In the genomic region with DNA sequence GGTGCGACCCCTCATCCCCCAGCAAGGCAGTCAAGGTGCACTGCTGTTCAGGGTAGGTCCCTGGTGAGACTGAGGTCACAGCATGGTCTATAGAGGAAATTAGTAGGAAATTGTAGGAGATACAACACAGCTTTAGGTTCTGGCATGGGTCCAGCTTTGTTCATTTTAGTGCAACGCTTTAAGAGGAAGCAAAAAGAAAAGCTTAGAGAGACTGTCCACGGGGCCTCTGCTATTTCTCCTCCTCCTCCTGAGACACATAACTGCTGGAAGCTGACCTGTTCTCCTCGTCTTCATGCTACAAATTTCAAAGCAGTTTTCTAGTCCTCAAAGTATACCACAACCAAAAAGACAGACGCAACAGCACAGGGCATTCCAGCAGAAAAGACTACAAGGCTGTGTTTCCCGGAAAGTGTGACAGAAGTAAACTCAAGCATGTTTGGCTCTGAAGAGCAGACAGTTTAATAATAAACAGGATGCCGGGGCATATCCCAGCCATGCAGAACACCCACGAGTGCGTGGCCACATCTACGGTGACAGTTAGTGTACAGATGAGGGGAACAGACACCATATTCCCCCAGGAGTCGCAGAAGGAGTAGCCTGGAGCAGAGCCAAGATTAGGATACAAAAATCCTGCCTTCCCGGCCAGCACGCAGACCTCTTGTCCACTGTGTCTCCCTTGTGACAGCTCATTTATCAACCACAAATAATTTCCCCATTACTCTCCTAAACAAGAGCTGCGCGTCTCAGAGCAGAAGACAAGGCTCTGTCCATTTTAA, we compare ENCODE assay signal across 9 mouse cellular contexts. TPM values are rescaled to one million over a fixed set of nuclear protein-coding genes. Genes with fewer than 3 reads are reported as not detected.
DNase-seq lines count a peak whose midpoint lies in the region; ATAC-seq lines count a peak whose summit lies in the region.
"Had no signal": no experiment of that assay in that cellular context is flagged by ENCODE, and none has a peak within 500 bp of the region (broad histone marks: within the 10 kb centered on the region; RNA-seq: fewer than 3 reads in every experiment).

No protein-coding gene starts in this region.

- ATAC-seq in heart, embryonic 15.5 days (replicated peaks; ENCODE audit: insufficient number of reproducible peaks, insufficient read depth, low FRiP score, low read depth) = peak; percentile 46
- ATAC-seq in limb, embryonic 15.5 days (ENCODE audit: insufficient number of reproducible peaks, low FRiP score, low TSS enrichment, low read depth) = 0 out of 2 replicates have a peak, but pooled peaks have one; percentile 43
- peak; percentile 65 for ATAC-seq in neural tube, embryonic 14.5 days (ENCODE audit: low read depth)

- peak; percentile 20 to 46 for DNase-seq in frontal cortex, adult 2 months (ENCODE audit: extremely low spot score in 1 of 2, low spot score in 1 of 2)
- DNase-seq in frontal cortex, postnatal 10 days (ENCODE audit: low spot score in 2 of 2) = no peak
- peak; percentile 74 for DNase-seq in cerebellum, adult 9-10 months
- DNase-seq in kidney, postnatal 10 days = peak; percentile 74
- no peak for DNase-seq in T-cell, adult 2 months (ENCODE audit: low spot score)

- H3K4me2 ChIP-seq in heart, embryonic 15.5 days = peak overlapping the region; percentile 54
- H3K4me2 ChIP-seq in limb, embryonic 15.5 days = peak overlapping the region; percentile 29
- peak overlapping the region; percentile 38 for H3K4me2 ChIP-seq in neural tube, embryonic 14.5 days (ENCODE audit: low read depth, low read length)

- no peaks in the 10 kb centered on the region for H3K36me3 ChIP-seq in heart, embryonic 15.5 days
- peaks cover 4% of the 10 kb centered on the region for H3K36me3 ChIP-seq in limb, embryonic 15.5 days
- no peaks in the 10 kb centered on the region for H3K36me3 ChIP-seq in neural tube, embryonic 14.5 days (ENCODE audit: control insufficient read depth, insufficient read depth, low read length)
- H3K36me3 ChIP-seq: G1E had no signal

- H3K4me3 ChIP-seq in heart, embryonic 15.5 days = peak overlapping the region; percentile 22
- H3K4me3 ChIP-seq in limb, embryonic 15.5 days = no peak overlapping the region
- no peak overlapping the region for H3K4me3 ChIP-seq in neural tube, embryonic 14.5 days (ENCODE audit: low read depth, low read length)

- H3K27me3 ChIP-seq in heart, embryonic 15.5 days = no peaks in the 10 kb centered on the region
- no peaks in the 10 kb centered on the region for H3K27me3 ChIP-seq in limb, embryonic 15.5 days
- no peaks in the 10 kb centered on the region for H3K27me3 ChIP-seq in neural tube, embryonic 14.5 days (ENCODE audit: control insufficient read depth, insufficient read depth, low read length)

- H3K4me1 ChIP-seq in heart, embryonic 15.5 days (replicated peaks) = peaks cover 21% of the 10 kb centered on the region
- H3K4me1 ChIP-seq in limb, embryonic 15.5 days = peaks cover 34% of the 10 kb centered on the region
- H3K4me1 ChIP-seq in neural tube, embryonic 14.5 days (ENCODE audit: control insufficient read depth, insufficient read depth, low read length) = peaks cover 18% of the 10 kb centered on the region; the same call in 1 of the 2 replicates

- H3K9ac ChIP-seq in heart, embryonic 15.5 days = no peak overlapping the region
- H3K9ac ChIP-seq in limb, embryonic 15.5 days = no peak overlapping the region
- H3K9ac ChIP-seq in neural tube, embryonic 14.5 days (replicated peaks; ENCODE audit: low read depth, low read length) = peak overlapping the region; percentile 43; the same call in 1 of the 2 replicates

- H3K9me3 ChIP-seq in heart, embryonic 15.5 days (replicated peaks) = no peaks in the 10 kb centered on the region
- H3K9me3 ChIP-seq in limb, embryonic 15.5 days = no peaks in the 10 kb centered on the region
- no peaks in the 10 kb centered on the region for H3K9me3 ChIP-seq in neural tube, embryonic 14.5 days (ENCODE audit: control insufficient read depth, low read length)
- H3K9me3 ChIP-seq: G1E had no signal

- H3K27ac ChIP-seq in heart, embryonic 15.5 days = peak overlapping the region; percentile 77
- H3K27ac ChIP-seq in limb, embryonic 15.5 days = peak overlapping the region; percentile 63
- H3K27ac ChIP-seq in neural tube, embryonic 14.5 days (ENCODE audit: low read depth, low read length) = peak overlapping the region; percentile 76

- WGBS in heart, embryonic 15.5 days = 20% methylated on average over 15 of the region's 15 CpGs
- 17% methylated on average over 15 of the region's 15 CpGs for WGBS in limb, embryonic 15.5 days
- 23% methylated on average over 15 of the region's 15 CpGs for WGBS in neural tube, embryonic 14.5 days

RNA-seq across cellular contexts. Expression of a gene that starts 53.6 kb away (rescaled TPM):
- polyA plus RNA-seq in frontal cortex, adult 2 months (2012; rRNA removed) = 5.0 and 5.5 TPM in 2 replicates
- polyA plus RNA-seq in heart, embryonic 15.5 days (2015; fragmentation: Nextera tagmentation; extraction: Ambion mirVana) = 7.1 and 9.0 TPM in 2 replicates
- polyA plus RNA-seq in limb, embryonic 15.5 days (2015; fragmentation: Nextera tagmentation; extraction: Ambion mirVana) = 13.0 and 13.3 TPM in 2 replicates
- 1.0 and 2.2 TPM in 2 replicates for polyA plus RNA-seq in neural tube, embryonic 14.5 days (2014; fragmentation: Nextera tagmentation; extraction: Ambion mirVana)
- polyA plus RNA-seq: G1E had no signal

Comparison
In these comparisons a context has a peak if more than half of its experiments do, and no peak if none do; other contexts are left out.
1. DNase-seq: peak in frontal cortex, adult 2 months (2 of 2), cerebellum, adult 9-10 months (single experiment) and kidney, postnatal 10 days (single experiment); none in frontal cortex, postnatal 10 days (0 of 2) and T-cell, adult 2 months (single experiment).
2. Peak in every context shown above with its lines, with median percentiles within 50 percentile points of each other: ATAC-seq, H3K27ac ChIP-seq and H3K4me2 ChIP-seq.